Mouse (Mus musculus) NIH3T3 (cell line): Measurements from ENCODE around the gene Cd200r1.

Experiments used
- DNase-seq: peaks from one replicate; pipeline ENCODE4 v3.0.0-alpha.2; 2012; ENCODE audit warnings: low read depth

The Cd200r1 gene

DNA sequence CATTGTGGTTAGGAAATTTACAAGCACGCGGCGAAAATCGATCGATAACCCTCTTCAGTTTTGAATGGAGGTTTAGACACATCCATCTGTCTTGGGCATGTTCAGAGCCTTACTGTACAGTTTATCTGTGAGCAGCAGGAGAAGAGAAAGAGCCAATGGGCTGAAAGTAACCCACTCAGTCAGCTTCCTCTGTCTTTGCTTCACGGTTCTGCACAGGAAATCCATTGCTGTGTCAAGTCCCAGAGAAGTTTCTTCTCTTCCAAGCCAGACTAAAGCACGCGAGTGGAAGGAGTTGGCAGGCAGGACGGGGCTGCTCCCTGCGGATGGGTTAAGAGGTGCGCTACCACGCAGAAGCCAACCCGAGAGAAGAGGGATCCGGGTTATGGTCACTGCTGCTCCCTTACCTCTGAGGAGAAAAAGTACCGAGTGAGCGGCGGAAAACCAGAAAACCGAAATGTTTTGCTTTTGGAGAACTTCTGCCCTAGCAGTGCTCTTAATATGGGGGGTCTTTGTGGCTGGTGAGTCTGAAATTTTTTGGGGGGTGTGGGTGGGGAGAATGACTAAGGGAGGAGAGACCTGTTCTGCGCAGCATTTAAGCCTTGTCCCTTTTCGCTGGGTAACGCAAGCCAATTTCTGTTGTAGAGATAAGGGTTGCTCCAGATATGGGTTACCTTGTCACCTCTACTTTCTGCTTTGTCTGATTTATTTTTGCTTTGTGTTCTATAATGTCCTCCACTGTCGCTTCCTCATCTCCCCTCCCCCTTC is at the start of gene Cd200r1:
Cd200r1 (plus strand) TSS at position 182 of the 765 bp plus-strand sequence.
- DNase-seq = no peak

DNA sequence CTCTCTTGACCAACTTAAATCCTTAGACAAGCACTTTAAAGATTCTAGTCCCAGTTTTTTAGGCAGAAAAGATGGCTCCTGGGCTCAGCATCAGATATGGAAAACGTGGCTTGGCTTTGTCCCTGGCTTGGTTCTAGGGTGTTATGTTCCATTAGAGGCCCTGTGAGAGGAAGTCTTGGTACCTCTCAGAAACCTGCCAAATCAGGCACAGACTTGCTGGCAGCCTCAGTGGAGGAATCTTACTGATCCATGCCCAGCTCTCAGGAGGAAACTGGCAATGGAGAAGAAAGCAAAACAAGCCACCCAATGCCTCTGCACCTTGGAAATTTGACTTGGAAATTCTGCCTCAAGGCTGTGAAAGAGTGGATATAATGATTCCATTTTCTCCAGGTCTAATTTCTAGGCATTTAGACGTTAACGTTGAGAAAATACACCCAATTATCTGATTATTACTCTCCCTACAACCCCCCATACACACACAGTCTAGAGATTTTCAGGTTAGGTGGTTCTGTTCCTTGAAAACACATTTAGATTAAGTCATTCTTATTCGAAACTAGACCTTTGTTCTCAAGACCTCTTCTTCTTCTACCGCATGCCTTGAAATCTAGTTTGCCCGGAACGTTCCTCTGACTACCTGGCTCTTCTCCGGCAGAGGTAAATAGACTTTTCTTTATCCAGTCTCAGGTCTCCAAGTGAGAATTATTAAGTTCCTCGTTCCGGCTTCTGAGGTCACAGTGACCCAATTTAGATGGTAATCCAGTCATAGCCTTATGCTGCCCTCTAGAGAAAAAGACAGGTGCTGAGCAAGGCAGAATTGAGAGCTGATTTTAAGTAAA is 49.0 kb upstream of the Cd200r1 start:
- peak; percentile 42 for DNase-seq

DNA sequence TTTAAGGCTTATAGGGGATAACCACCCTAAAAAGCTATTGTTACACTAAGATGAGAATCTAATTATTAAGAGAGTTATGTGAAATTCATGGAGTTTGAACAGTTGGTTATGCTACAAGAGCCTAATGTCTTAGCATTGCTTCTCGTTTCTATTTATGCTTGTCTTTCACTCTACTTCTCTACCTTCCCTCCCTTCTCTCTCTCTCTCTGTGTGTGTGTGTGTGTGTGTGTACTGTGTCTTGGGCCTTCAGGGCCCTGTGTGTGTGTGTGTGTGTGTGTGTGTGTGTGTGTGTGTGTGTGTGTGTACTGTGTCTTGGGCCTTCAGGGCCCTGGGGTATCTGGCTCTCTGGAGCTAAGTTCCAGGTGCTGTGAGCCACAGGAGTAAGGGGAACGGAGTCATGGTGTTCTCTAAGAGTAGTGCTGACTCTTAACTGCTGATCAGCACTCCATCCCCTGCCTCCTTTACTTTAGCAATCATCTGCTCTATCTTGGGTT is 48.3 kb upstream of the Cd200r1 start:
- no peak for DNase-seq

DNA sequence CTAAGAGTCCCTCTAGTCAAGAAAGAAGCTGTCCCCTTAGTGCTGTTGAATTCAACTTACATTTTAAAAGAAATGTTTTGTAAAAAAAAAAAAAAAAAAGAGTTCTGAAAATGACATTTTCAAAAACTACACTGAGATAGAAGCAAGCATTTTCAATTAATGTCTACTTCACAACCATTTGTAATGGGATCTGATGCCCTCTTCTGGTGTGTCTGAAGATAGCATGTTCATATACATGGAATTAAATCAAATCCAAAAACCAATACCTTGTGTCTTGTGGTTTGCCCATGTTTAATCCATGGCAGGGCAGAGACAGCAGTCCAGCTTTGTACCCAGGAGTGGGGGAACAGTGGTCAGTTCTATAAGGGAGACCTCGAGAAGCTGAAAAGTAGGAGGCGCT is 47.7 kb upstream of the Cd200r1 start:
- DNase-seq = peak; percentile 16

DNA sequence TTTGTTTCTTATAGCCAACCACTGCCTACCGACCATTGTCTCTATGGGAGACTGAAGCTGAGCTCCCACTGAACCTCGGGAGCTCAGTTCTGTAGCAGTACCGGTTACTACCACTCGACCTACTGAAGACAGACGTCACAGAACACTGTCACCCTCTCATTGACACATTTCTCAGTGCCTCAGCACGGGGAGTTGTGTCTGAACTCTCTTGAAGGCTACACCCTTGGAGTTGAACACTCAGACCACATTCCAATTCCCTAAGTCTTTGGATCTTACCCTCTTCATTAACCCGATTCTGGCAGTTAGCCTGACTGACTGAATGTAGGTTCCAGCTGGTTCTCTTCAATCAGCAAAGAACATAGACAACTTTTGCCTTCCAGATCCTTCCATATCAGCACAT is 46.2 kb upstream of the Cd200r1 start:
- DNase-seq = no peak

DNA sequence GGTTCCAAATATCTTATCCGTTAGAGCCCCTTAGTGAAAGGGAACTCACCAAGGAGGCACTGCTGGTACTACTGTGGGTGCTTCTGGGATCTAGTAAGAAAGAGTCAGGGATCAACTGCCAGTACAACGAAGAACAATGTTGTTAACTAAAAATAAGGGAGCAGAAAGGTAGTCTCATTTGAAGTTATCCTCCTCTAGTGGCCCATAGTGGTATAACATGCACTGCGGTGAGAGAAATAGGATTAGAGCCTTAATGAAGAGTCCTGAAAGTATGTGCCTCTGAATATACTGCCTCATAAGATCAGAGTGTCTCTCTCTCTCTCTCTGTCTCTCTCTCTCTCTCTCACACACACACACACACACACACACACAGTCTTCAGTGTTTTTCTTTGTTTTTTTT is 45.0 kb upstream of the Cd200r1 start:
- DNase-seq = no peak

DNA sequence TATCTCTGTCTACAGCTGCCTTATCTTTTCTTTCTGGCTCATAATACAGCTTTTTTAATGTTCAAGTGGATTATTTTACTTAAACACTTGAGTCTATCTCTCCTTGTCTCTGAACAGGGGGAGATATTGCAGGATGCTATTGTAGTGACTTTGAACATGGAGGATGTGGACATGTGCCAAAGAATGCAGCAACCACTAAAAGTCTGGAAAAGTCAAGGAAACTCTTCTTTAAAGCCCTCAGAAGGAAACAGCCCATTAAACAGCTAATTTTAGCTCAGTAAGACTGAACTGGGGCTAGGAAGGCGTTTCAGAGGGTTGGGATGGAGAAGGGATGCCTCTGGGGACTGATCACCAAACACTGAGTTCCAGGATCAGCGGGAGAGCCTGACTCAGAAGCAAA is 42.9 kb upstream of the Cd200r1 start:
- DNase-seq = no peak

DNA sequence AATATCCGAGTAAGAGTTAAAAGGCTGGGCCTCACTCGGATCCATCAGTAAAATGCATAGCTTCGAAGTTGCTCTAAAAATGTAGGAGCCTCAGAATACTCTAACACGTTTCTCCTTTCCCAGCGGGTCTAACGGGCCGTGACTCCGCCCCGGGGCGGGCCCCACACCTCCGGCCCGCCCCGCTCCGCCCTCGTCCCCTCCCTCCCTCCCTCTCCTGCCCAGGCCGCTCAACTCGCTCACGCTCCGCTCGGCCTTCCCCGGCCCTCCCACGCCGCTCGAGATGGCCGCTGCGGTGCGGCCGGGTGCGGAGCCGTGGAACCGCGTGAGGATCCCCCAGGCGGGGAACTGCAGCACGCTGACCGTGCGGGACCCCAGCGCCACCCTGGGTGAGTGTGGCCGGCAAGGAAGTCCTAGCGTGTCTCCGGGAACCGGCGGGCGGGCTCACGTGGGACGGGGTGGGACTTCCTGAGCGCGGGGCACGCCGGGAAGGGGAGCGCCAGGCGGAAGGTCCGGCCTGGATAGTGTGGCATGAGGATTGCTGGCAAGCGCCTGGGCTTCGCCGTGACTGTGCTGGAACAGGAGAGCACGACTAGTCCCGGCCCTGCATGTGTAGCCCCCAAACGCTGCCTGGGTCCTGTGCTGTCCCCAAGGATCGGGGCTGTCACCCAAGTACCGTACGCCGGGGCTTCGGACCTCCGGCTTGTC is 41.3 kb upstream of the Cd200r1 start, which contains the start of gene Nepro:
Nepro (plus strand) TSS at position 219 of the 705 bp plus-strand sequence.
- DNase-seq = peak; percentile 92

DNA sequence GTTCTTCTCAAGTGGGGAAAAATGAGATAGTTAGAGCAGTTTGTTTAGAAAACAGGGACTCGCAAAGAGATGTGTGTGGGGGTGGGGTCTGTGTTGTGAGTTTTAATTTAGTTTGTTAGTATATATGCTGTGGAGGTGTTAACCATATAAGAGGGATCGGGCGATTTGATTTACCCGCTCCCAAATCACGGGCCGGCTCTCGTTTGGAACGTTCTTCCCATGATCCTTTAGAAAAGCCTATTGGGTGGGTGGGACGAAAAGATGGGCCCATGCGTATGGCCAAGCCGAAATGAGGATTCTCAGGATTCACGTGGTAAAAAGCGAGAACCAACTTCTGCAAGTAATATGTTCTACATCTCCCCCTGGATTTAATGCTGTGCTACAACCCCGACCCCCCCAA is 40.7 kb upstream of the Cd200r1 start:
- DNase-seq = peak; percentile 79

DNA sequence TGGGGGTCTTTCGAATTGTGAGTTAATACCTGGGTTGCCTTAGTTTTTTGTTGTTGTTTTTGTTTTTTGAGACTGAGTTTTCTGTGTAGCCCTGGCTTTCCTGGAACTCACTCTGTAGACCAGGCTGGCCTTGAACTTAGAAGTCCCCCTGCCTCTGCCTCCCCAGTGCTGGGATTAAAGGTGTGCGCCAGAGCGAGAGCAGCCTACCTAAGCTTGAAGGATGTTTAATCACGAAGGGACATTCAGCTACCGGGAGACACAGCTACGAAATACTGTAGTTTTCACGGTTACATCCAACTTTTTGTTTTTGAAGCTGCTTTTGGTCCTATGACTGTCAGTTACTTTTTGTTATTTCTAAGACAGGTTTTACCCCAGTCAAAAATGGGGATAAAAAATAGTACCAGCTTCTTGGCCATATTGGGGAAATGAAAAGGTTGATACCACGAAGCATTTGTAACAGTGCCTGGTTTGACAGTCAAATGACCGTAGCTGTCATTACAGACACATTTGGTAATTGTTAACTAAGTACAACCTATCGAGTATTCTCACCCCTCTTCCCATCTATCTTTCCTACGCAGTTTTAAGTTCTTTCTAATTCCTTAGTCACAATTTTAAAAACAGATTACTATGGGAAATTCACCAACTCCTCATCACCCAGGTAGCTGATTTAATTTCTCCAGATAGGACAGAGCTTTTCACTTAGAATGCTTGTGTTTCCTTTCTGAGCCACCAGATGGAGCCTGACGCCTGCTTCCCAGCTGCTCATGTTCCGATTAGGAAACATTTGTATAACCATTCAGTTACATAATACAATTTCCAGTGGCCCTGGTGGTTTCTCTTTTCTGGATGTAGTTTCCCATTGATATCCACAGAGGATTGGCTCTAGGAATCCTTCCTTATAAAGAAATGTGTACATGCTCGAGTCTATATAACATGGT is 40.0 kb upstream of the Cd200r1 start:
- peak; percentile 90 for DNase-seq

DNA sequence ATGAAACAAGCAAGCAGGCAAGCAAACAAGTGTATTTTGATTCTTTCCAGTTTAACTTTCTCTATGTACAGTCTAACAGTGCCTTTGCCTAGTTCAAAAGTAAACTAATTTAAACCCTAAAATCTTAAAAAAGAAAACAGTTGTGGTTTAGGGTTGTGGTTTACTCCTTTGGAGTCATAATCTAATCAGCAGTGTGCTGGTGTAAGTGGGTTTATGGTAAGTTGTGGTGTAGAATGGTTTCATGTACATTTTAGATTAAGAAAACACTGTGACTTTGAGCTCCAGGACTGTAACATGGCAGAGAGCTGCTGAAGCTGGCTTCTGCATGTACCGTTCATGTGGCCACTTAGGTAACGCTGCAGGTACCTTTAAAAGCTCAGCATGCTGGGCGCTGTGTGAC is 38.0 kb upstream of the Cd200r1 start:
- no peak for DNase-seq

DNA sequence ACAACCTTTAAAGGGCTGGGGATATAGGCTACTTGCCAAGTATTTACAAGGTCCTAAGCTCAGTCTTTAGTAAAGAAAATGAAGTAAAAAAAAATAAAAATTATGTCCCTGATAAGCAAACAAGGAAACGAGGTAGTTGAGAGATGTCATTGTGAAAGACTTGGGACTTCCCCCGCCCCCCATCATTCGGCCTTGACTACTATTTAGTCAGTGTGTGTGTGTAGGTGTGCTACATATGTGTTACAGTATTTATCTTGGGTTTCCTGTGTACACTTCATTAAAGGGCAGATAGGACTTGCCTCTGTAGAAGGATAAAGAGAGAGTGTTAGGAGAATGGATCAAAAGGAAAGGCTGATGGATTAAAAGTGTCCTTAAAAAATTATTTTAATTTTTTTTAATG is 31.5 kb upstream of the Cd200r1 start:
- no peak for DNase-seq

DNA sequence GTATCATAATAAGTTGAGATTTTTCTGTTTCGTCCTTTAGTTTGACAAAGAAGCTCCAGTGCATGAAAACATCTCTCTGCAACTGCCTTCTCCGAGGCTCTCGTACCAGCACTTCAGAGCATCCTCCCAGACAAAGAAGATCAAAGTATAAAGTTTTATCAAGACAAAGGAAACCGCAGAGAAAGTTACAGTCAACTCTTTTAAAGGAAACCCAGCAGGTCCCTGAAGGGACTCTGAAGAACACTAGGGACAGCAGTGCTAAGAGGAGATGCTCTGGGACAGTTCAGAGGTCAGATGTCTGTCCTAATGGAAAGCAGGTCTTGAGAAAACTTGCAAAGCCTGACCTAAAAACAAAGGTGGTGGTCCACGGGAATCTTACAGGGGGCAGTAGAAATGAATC is 29.9 kb upstream of the Cd200r1 start:
- DNase-seq = no peak

DNA sequence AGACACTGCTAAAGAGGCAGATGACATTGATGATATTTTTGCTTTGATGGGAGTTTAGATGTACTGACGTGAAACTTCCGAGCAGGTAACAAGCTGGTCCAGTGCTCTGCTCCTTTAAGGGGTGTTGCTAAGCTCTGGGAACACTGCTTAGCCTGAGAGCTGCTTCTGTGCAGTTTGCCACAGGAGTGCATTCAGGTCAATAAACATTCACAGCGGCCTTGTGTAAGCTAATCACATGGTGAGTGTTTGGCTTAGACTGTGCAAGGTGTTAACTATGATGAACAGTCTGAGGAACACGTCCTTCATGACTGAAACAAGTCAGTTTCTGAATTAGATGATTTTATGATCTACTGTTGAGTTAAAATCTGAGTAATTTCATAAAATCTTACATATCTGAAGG is 29.4 kb upstream of the Cd200r1 start:
- no peak for DNase-seq

DNA sequence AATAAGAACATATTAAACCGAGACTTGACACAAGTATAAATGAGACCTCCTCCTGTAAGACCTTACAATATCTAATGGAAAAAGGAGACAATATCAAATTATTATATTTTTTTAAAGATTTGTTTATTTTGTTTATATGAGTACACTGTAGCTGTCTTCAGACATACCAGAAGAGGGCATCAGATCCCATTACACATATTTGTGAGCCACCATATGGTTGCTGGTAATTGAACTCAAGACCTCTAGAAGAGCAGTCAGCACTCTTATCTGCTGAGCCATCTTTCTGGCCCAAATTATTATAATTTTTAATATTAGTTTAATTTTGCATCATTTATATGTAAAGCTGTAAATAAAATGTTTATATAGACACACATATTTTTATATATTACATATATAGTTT is 22.8 kb upstream of the Cd200r1 start:
- DNase-seq = no peak

DNA sequence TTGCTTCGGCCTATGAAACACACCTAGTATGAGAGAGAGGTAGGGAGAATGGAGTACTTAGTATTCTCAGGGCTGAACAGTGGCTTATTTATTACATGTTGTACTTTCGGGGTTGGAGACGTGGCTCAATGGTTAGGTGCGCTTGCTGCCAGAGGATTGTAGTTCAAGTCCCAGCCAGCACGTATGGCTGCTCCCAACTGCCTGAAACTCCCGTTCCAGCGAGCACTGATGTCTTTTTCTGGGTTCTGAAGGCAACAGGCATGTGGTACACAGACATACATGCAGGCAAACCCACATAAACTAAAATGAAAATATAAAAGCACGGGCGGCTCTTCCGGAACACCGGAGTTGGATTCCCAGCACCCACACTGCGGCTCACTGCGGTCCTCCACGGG is 20.1 kb upstream of the Cd200r1 start:
- DNase-seq = peak; percentile 50

DNA sequence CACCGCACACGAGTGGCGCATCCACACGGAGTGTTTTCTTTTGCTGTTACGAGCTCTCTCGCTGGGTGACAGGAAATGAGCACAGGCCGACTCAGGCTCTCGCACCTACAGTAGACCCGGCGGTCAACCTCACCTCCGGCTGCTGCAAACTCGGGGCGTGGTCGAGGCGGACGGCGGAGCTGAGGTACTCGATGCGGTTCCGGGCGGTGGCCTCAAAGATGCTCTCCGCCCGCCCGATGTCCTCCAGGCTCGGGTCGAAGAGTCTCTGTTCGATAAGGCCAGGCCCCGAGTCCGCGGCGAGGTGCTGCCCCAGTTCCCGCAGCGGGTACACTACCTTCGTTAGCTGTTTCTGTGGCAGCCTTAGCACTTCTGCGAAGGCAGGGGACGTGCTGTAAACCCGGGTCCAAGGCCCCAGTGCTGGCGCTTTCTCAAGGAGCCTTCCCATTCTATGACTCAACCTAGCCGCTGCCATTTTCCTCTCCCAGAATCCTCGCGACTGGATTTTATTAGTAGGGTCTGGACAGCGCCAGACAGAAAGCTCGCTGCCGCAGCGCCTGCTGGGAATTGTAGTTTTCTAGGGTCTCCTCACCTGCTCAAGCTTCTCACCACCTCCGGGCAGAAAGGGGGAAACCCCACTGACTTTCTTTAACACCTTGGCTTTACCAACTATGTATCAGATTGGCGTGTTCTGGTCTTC is 19.5 kb upstream of the Cd200r1 start, which contains the start of gene Gtpbp8:
Gtpbp8 (minus strand) TSS at position 498 of the 697 bp plus-strand sequence.
- DNase-seq = peak; percentile 92

DNA sequence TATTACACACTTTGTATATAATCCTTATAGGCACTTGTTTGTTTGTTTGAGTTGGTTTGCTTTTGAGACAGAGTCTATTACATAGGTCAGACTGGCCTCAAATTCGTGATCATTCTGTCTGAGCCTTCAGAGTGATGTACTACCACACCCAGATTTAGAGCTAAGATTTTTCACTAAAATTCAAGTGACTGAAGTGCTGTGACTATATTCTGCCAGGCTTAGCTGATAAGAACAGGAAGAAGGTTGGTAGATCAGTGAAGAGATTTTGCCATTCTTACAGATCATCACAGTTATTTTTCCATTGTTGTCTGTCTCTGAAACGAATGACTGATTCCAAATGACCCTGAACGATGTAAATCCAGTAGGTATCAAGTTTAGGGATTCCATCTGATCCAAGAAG is 17.5 kb upstream of the Cd200r1 start:
- no peak for DNase-seq

DNA sequence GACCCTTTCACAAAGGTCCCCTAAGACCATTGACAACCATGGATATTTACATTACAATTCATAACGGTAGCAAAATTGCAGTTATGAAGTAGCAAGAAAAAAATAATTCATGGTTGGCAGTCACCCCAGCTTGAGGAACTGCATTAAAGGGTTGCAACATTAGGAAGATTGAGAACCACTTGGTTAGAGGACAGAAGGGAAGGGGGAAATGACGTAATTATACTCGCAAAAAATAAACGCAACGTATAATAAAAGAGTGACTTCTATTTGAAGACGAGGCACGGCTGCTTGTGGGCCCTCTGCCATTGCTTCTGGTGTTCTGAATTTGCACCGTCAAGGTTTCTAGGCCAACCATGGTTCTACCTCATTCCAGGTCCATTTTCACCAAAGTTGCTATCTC is 7.8 kb upstream of the Cd200r1 start:
- no peak for DNase-seq

DNA sequence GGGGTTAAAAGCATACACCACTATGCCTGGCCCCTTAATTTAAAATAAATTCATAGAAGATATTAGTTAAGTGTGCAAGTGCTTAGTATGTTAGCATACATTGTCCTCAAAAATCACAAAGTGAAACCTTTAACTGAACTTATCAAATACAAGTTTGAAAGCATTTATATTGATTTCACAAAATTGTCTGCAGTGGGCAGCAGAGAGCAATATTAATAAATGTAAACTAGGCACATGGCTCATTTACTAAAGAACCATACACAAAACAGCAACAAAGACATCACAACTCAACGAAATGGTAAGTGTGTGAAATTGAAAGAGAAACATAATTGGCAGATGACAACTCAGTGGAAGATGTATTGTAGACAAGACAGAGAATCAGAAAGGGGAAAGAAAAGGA is 3.7 kb upstream of the Cd200r1 start:
- peak; percentile 48 for DNase-seq
